Mouse (Mus musculus): ENCODE data around the gene Pstpip1.

Pstpip1 gene

GRCm38 (mm10) chr9:56104921-56105320 is 15.2 kb downstream of the Pstpip1 start:
- DNase-seq (ENCODE audit: extremely low read depth, low read depth), result no peak

DNA sequence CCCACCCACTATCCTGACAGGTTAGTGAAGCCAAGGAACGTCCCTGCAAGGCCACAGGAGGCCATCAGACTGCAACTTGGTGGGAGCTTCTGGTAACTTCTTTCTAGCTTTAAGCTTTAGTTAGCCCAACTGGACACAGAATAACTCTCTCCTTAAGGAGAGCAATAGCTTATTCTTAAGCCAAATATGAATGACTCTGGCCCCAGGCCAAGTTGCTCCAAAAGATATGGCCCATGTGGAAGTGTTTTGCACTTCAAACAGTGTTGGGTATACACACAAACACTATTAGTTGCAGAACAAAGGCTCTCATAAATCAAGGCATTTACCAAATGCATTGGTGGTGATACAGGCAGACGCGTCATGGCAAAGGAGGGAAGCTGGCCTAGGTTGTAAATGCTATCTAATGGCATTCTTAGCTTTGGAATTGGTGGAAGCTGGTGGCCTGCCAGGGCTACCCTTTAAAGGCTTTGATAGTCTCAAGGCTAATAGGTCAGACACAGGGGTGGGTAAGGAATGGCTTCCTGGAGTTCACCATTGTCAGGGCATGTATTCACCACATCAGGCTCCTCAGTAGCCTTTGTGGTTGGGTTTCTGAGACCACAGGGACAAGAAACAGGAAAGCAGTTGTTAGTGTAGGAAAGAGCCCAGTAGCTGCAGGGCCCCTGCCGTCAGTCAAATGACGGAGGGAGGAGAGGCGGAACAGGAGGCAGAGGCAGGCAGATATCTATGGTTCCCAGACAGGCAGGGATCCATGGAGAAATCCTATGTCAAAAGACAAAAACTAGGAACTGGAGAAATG is 16.7 kb downstream of the Pstpip1 start:
- DNase-seq (ENCODE audit: extremely low read depth, low read depth), result no peak

GRCm38 (mm10) chr9:56107527-56107926 is 17.8 kb downstream of the Pstpip1 start:
- no peak for DNase-seq (ENCODE audit: extremely low read depth, low read depth)

GRCm38 (mm10) chr9:56108174-56108573 is 18.4 kb downstream of the Pstpip1 start:
- DNase-seq (ENCODE audit: extremely low read depth, low read depth), result peak; percentile 47

- DNase-seq (ENCODE audit: extremely low read depth, low read depth), result no peak
Measured at GRCm38 (mm10) chr9:56118091-56118490, 28.3 kb downstream of the Pstpip1 start.

DNA sequence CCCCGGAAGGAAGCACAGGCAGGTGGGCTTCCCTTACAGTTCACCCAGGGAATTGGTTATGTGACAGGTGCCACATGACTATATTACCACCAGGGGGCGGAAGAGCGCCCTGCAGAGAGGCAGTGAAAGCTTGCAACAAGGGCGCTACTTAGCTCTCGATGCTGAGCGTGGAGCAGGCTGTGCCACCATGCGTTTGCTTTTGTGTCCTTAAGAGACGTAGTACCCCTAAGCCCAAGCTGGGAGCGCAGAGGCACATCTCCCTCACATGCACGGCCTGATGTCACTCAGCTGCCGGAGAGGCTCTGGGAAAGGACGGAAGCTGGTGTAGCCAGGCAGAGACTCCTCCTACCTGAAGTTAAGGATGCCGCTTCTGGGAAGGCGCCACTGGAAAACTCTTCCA is 28.8 kb downstream of the Pstpip1 start:
- peak; percentile 73 for DNase-seq (ENCODE audit: extremely low read depth, low read depth)

DNA sequence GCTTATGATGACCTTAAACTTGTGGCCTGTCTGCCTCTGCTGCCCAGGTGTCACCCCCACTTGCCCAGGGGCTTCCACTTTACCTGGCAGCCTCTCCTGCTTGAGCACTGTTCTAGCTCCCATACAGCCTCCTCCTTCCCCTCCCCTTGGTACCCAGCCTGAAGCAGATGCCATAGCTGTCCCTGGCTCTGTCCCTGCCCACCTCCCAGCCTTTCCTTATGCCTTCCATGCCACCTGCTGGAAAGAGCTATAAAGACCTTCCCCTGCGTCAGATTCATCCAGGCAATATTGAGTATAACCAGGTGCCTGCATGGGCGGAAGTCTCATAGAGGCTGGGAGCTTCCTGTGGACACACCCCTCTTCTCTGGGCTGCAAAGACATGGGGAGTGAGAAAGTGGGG is 29.9 kb downstream of the Pstpip1 start:
- DNase-seq (ENCODE audit: extremely low read depth, low read depth), result no peak

GRCm38 (mm10) chr9:56121097-56121496 is 31.3 kb downstream of the Pstpip1 start:
- no peak for DNase-seq (ENCODE audit: extremely low read depth, low read depth)

- no peak for DNase-seq (ENCODE audit: extremely low read depth, low read depth)
Measured at GRCm38 (mm10) chr9:56122973-56123372, 33.2 kb downstream of the Pstpip1 start.

DNA sequence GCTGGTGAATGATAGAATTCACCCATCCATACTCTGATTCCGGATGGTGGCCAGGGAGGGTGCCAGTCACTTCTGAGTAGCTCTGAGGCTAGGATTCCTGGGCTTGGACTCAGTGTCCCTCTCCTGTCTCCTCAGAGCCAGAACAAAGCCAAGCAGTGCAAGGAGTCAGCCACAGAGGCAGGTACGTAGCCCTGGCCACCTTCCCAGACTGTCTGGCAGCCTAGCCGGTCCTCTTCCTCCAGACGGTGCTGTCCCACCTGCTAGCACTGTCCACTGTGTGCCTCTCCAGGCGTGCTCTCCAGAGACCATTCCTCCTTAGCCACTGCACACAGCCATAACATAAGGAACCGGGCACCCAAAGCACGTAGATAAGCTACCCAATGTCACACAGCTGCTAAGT is 33.9 kb downstream of the Pstpip1 start:
- no peak for DNase-seq (ENCODE audit: extremely low read depth, low read depth)

DNA sequence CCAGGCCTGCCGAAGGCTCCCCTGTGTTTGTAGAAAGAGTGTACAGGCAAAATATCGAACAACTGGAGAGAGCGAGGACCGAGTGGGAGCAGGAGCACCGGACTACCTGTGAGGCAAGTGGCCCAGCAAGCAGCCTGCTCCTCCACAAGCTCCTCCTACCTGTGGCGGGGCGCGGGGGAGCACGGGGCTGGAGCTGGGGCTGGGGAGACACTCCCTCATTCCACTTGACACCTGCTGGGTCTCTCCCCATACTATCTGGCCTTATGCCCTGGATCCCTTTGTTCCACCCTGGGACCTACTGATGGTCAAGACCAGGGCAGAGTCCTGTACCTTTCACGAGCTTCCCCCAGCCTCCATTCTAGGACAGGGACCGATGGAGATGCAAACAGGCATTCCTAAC is 34.8 kb downstream of the Pstpip1 start:
- no peak for DNase-seq (ENCODE audit: extremely low read depth, low read depth)

- DNase-seq (ENCODE audit: extremely low read depth, low read depth), result no peak
Measured at GRCm38 (mm10) chr9:56126453-56127173, 36.9 kb downstream of the Pstpip1 start.

- peak; percentile 49 for DNase-seq (ENCODE audit: extremely low read depth, low read depth)
Measured at GRCm38 (mm10) chr9:56128331-56128730, 38.6 kb downstream of the Pstpip1 start.

DNA sequence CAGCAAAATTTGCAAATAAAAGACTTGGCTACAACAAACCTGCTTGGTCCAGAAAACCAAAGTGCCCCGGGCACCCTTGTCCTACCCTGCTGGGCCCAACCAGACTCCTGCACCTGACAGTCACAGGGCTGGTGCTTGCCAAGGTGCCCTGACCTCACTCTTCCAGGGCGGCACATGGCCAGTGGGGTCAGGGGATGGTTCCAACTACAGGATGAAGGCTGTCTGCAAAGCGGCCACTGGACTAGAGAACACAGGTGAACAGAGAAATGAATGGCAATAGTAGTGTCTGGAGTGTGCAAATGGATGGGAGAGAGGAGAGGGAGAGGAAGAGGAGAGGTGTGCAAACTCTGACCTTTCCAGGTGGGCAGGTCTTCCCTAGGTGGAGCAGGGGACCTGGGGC is 40.2 kb downstream of the Pstpip1 start:
- no peak for DNase-seq (ENCODE audit: extremely low read depth, low read depth)

GRCm38 (mm10) chr9:56130536-56130935 is 40.8 kb downstream of the Pstpip1 start:
- no peak for DNase-seq (ENCODE audit: extremely low read depth, low read depth)

DNA sequence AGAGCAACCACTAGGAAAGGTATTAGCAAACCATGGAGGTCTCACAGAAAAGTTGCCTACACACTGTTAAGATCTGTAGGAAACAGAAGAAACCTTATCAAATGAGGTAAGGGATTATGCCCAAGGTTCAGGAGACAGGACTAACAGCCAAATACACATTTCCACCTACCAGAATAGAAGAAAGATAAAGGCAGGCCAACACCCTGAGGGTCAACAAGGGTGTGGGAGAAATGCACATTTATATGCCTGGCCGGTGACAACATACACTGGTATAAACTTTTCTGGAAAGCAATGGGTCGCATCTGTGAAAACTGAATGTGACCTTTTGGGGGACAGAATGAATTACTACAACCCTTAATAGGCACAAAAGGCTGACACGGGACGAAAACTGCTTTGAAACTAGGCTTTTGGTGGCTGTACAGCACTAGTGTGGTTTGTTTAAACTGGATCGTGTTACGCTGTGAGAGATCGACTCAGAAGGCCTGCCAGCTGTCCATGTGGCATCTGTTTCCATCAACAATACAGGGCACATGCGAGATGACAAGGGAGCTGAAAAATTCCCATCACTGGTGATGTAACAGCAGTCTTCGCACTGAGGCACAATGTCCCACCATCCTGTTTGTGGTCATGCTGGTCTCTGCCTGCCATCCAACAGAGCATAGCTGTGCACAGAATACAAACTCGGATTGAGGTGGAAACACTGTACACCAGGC is 42.2 kb downstream of the Pstpip1 start:
- no peak for DNase-seq (ENCODE audit: extremely low read depth, low read depth)

DNA sequence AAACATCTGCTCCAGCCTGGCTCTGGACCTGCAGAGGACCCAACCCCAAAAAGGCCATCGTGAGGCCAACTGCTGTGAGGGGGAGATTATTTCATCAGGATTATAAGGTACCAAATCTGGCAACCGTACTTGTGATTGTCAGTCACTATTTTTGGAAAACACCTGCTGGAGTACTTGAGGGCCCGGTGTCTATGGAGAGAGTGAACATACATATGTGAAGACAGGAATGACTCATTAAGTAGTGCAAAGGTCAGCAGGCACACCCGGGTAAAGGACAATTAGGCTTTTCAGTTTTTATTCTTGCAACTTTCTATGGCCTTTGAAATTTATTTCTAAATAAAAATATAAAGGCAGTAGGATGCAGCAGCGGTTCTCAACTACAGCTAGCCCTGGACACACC is 44.2 kb downstream of the Pstpip1 start:
- no peak for DNase-seq (ENCODE audit: extremely low read depth, low read depth)

GRCm38 (mm10) chr9:56134614-56135013 is 44.9 kb downstream of the Pstpip1 start:
- no peak for DNase-seq (ENCODE audit: extremely low read depth, low read depth)

- no peak for DNase-seq (ENCODE audit: extremely low read depth, low read depth)
Measured at GRCm38 (mm10) chr9:56135590-56136197, 45.9 kb downstream of the Pstpip1 start.

- DNase-seq (ENCODE audit: extremely low read depth, low read depth), result no peak
Measured at GRCm38 (mm10) chr9:56141776-56142175, 52.0 kb downstream of the Pstpip1 start.

- no peak for DNase-seq (ENCODE audit: extremely low read depth, low read depth)
Measured at GRCm38 (mm10) chr9:56144366-56145003, 54.7 kb downstream of the Pstpip1 start.
